Mouse (Mus musculus): Measurements from ENCODE around the gene Gp1ba. TPM values are rescaled to one million over a fixed set of nuclear protein-coding genes. Genes with fewer than 3 reads are reported as not detected.

Gp1ba gene
- polyA plus RNA-seq, 1 experiment = 0.03 TPM

DNA sequence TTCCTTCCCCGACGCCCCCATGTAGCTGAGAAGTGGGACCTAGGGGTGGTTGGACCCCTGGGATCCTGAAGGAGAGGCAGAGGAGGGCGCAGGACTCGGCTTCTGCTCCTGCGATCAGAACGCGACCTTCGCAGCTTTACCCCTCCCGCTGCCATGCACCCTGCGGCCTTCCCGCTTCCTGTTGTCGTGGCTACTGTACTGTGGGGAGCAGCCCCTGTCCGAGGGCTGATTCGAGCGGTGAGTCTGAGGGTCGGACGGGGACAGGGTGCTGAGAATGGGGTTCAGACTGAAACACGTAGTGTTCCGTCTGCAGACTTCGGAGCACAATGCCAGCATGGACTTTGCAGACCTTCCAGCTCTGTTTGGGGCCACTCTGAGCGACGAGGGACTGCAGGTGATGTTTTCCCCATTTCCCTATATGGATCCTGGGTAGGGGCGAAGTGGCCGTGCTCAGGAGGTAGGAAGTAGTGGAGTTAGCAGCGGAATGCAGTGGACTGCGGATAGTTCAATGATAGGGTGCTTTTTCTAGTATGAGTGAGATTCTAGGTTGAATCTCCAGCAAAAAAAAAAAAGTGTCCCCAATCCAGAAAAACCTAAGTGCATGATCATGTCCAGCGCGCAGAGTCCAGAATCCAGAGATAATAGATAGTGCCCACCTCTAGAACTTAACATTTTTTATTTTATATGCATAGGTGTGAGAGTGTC, 8.9 kb downstream of the Gp1ba start:
- TF ChIP-seq CTCF (conservative IDR thresholded peaks at IDR 0.05; ENCODE audit: insufficient read depth, insufficient read length, low read depth, low read length) (no peak), POLR2A (IDR thresholded peaks at IDR 0.05; ENCODE audit: low read depth, low read length) (no peak)
- Histone ChIP-seq H3K4me3 (ENCODE audit: insufficient read depth, low read depth, low read length) (peak overlapping the region; percentile 63), H3K27me3 (replicated peaks; ENCODE audit: control insufficient read depth, insufficient read depth, low read length) (no peaks in the 10 kb centered on the region), H3K36me3 (ENCODE audit: control insufficient read depth, insufficient read depth, low read length) (peaks cover 10% of the 10 kb centered on the region), H3K27ac (ENCODE audit: insufficient read depth, low read depth, low read length) (peak overlapping the region; percentile 98), H3K4me1 (ENCODE audit: control insufficient read depth, insufficient read depth, low read length) (peaks cover 22% of the 10 kb centered on the region)
- DNase-seq = peak; percentile 38
- 2% methylated on average over 28 of the region's 28 CpGs for WGBS

DNA sequence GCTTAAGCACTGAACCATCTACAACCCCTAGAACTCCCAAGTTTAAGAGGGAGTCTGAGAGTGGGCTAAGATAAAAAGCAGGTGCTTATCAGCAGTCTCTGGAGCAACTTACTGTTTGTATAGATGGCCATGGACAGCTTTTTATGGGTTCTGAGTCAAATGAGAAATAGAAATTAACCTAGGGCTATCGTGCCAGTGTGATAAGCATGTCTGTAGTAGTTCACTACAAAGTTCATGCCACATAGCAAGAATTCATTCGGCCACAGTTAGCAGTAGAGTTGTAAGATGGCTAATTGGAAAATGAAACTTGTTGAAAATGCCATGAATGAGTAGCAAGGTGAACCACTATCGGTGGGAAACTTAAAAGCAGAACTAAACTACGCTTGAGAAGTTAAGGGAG, 9.6 kb downstream of the Gp1ba start:
- TF ChIP-seq CTCF (conservative IDR thresholded peaks at IDR 0.05; ENCODE audit: insufficient read depth, insufficient read length, low read depth, low read length) (no peak), POLR2A (IDR thresholded peaks at IDR 0.05; ENCODE audit: low read depth, low read length) (no peak)
- Histone ChIP-seq H3K27me3 (replicated peaks; ENCODE audit: control insufficient read depth, insufficient read depth, low read length) (no peaks in the 10 kb centered on the region), H3K27ac (ENCODE audit: insufficient read depth, low read depth, low read length) (no peak overlapping the region), H3K4me1 (ENCODE audit: control insufficient read depth, insufficient read depth, low read length) (peaks cover 24% of the 10 kb centered on the region), H3K4me3 (ENCODE audit: insufficient read depth, low read depth, low read length) (no peak overlapping the region), H3K36me3 (ENCODE audit: control insufficient read depth, insufficient read depth, low read length) (peaks cover 10% of the 10 kb centered on the region)
- WGBS = 56% methylated on average over 4 of the region's 4 CpGs
- no peak for DNase-seq

DNA sequence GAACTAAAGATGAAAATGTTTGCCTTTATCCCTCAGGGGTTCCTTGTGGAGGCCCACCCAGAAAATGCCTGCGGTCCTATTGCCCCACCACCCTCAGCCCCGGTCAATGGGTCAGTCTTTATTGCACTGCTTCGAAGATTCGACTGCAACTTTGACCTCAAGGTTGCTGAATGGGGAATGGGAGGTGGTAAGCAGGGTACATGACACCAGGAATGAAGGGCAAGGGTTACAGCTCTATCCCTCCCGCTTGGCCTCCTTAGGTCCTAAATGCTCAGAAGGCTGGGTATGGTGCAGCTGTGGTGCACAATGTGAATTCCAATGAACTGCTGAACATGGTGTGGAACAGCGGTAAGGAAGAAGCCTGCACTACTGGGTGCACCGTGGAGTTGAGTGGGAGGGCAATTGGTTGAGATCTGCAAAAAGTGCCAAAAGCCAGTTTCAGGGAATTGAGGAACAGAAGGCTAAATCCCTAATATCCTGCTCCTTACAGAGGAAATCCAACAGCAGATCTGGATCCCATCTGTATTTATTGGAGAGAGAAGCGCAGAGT, 10.3 kb downstream of the Gp1ba start:
- no peak for DNase-seq
- peaks cover 24% of the 10 kb centered on the region for H3K4me1 ChIP-seq (ENCODE audit: control insufficient read depth, insufficient read depth, low read length)
- no peaks in the 10 kb centered on the region for H3K27me3 ChIP-seq (replicated peaks; ENCODE audit: control insufficient read depth, insufficient read depth, low read length)
- TF ChIP-seq POLR2A (IDR thresholded peaks at IDR 0.05; ENCODE audit: low read depth, low read length) = no peak
- TF ChIP-seq CTCF (conservative IDR thresholded peaks at IDR 0.05; ENCODE audit: insufficient read depth, insufficient read length, low read depth, low read length) = no peak
- no peak overlapping the region for H3K27ac ChIP-seq (ENCODE audit: insufficient read depth, low read depth, low read length)
- peaks cover 10% of the 10 kb centered on the region for H3K36me3 ChIP-seq (ENCODE audit: control insufficient read depth, insufficient read depth, low read length)
- H3K4me3 ChIP-seq (ENCODE audit: insufficient read depth, low read depth, low read length) = no peak overlapping the region
- 53% methylated on average over 8 of the region's 8 CpGs for WGBS

DNA sequence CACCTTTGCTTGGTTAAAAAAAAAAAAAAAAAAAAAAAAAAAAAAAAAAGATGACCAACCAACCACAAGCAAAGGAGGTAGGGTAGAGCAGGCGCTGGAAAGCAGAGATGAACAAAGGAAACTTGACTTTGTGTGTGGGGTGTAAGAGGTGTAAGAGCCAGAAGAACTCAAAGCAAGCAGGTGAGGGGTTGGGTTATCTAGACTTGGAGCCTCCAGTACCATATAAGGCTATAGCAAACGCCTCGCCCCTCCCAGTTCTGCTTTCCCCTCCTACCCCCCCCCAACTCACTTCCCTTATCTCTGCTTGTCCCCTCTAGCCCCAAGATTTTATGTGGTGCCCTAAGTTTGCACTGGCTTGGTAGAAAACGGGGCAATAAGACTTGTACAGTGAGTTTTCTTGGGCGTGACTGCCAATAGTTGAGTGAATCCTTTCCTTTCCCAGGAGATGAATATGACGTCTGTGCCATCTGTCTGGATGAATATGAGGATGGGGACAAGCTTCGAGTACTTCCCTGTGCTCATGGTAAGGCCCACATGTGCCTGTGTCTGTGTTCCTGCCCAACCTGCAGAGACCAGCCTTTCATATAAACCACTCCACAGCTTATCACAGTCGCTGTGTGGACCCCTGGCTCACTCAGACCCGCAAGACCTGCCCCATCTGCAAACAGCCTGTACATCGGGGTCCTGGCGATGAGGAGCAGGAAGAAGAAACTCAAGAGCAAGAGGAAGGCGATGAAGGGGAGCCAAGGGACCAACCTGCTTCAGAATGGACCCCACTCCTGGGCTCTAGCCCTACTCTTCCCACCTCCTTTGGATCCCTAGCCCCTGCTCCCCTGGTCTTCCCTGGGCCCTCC, 11.6 kb downstream of the Gp1ba start:
- H3K27ac ChIP-seq (ENCODE audit: insufficient read depth, low read depth, low read length) = no peak overlapping the region
- TF ChIP-seq CTCF (conservative IDR thresholded peaks at IDR 0.05; ENCODE audit: insufficient read depth, insufficient read length, low read depth, low read length) = no peak
- no peaks in the 10 kb centered on the region for H3K27me3 ChIP-seq (replicated peaks; ENCODE audit: control insufficient read depth, insufficient read depth, low read length)
- peaks cover 20% of the 10 kb centered on the region for H3K4me1 ChIP-seq (ENCODE audit: control insufficient read depth, insufficient read depth, low read length)
- 68% methylated on average over 12 of the region's 12 CpGs for WGBS
- no peak overlapping the region for H3K4me3 ChIP-seq (ENCODE audit: insufficient read depth, low read depth, low read length)
- no peak for DNase-seq
- peaks cover 6% of the 10 kb centered on the region; the same call in 1 of the 2 replicates for H3K36me3 ChIP-seq (ENCODE audit: control insufficient read depth, insufficient read depth, low read length)

DNA sequence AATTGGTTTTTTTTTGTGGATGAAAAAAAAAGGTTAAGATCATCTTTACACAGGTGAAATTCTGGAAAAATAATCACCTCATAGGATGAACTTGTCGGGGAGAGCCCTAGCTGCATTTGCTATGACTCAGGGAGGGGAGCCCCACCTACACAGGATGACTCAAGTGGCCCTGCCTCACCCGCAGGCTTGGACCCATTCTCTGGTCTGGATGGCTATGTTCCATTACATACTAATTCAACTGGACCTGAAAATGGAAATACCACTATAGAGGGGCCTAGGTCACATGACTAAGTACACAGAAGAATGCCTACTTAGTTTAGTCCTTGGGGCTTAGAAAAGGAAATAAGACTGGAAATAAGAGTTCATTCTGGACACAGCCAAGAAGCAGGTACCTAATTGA, 12.5 kb downstream of the Gp1ba start:
- no peak overlapping the region for H3K4me3 ChIP-seq (ENCODE audit: insufficient read depth, low read depth, low read length)
- H3K36me3 ChIP-seq (ENCODE audit: control insufficient read depth, insufficient read depth, low read length) = peaks cover 6% of the 10 kb centered on the region; the same call in 1 of the 2 replicates
- H3K27ac ChIP-seq (ENCODE audit: insufficient read depth, low read depth, low read length) = no peak overlapping the region
- H3K27me3 ChIP-seq (replicated peaks; ENCODE audit: control insufficient read depth, insufficient read depth, low read length) = no peaks in the 10 kb centered on the region
- TF ChIP-seq CTCF (conservative IDR thresholded peaks at IDR 0.05; ENCODE audit: insufficient read depth, insufficient read length, low read depth, low read length) (no peak), POLR2A (IDR thresholded peaks at IDR 0.05; ENCODE audit: low read depth, low read length) (no peak)
- H3K4me1 ChIP-seq (ENCODE audit: control insufficient read depth, insufficient read depth, low read length) = peaks cover 14% of the 10 kb centered on the region; the same call in 1 of the 2 replicates
- DNase-seq = no peak
- WGBS = 28% methylated on average over 2 of the region's 2 CpGs

DNA sequence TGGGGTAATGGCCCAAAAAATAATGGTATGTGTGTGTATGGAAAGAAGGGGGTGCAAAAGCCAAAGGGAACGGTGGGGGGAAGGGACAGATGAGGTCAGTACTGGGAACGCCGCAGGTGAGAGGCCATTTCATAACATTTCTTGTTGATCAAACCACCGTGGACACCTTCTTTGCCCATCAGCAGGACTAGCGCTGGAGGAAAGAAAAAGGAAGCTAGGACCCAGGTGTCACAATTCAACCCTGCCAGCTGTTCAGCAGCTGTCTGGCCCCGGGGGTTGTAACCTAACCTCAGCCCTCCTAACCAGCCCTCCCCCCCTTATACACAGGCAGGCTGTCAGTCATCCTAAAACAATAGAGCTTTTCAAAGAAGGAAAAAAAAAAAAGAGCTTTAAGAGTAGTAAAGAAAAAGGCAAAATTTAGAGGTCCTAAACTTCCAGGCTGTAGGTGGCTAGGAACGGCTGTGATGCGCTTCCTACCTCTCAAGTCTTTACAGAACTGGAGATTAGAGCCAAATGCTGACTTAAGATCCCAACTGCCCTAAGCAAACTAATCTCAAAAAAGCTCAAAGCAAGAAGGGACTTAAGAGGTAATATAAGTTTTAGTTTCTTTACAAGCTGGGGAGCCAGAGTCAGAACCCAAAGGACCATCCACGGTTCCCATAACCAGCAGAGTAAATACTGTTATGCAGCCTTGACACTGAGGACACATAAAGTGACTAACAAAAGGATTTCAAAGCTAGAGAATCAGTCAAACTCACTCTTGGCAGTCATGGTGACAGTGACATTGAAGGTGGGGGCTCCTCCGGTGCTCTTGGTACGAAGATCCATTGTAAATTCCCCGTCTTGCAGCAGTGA, 13.3 kb downstream of the Gp1ba start:
- no peak for TF ChIP-seq CTCF (conservative IDR thresholded peaks at IDR 0.05; ENCODE audit: insufficient read depth, insufficient read length, low read depth, low read length)
- no peak for TF ChIP-seq POLR2A (IDR thresholded peaks at IDR 0.05; ENCODE audit: low read depth, low read length)
- Histone ChIP-seq H3K4me1 (ENCODE audit: control insufficient read depth, insufficient read depth, low read length) (peaks cover 15% of the 10 kb centered on the region; the same call in 1 of the 2 replicates), H3K27me3 (replicated peaks; ENCODE audit: control insufficient read depth, insufficient read depth, low read length) (no peaks in the 10 kb centered on the region), H3K4me3 (ENCODE audit: insufficient read depth, low read depth, low read length) (peak overlapping the region; percentile 100; the same call in 1 of the 2 replicates), H3K27ac (ENCODE audit: insufficient read depth, low read depth, low read length) (no peak overlapping the region; the same call in 1 of the 2 replicates), H3K36me3 (ENCODE audit: control insufficient read depth, insufficient read depth, low read length) (peaks cover 6% of the 10 kb centered on the region; the same call in 1 of the 2 replicates)
- no peak for DNase-seq
- WGBS = 31% methylated on average over 12 of the region's 12 CpGs
